Comparison of ENCODE assay signal across 22 mouse cellular contexts in genomic region chr1:130728708-130729107, GRCm38 (mm10). TPM values are rescaled to one million over a fixed set of nuclear protein-coding genes. Genes with fewer than 3 reads are reported as not detected.
A peak's percentile ranks its signal among the peaks of the same experiment; 100 is the strongest.
DNase-seq lines count a peak whose midpoint lies in the region; ATAC-seq and TF ChIP-seq lines count a peak whose summit lies in the region.
"Had no signal": no experiment of that assay in that cellular context is flagged by ENCODE, and none has a peak within 500 bp of the region (broad histone marks: within the 10 kb centered on the region; RNA-seq: fewer than 3 reads in every experiment).

No protein-coding gene starts in this region.

- H3K27ac ChIP-seq in heart, adult 2 months = no peak overlapping the region
- peak overlapping the region; percentile 64; the same call in 1 of the 2 replicates for H3K27ac ChIP-seq in liver, embryonic 12.5 days
- H3K27ac ChIP-seq in testis, adult 2 months (ENCODE audit: control insufficient read depth, insufficient read depth, low read depth, low read length) = no peak overlapping the region
- H3K27ac ChIP-seq: embryonic facial prominence, embryonic 12.5 days; heart, embryonic 13.5 days; hindbrain, embryonic 15.5 days had no signal

- H3K79me2 ChIP-seq in heart, adult 2 months (replicated peaks; ENCODE audit: control insufficient read depth, insufficient read depth, low read length) = no peaks in the 10 kb centered on the region

- no peaks in the 10 kb centered on the region for H3K9me3 ChIP-seq in liver, embryonic 12.5 days (replicated peaks)
- H3K9me3 ChIP-seq: embryonic facial prominence, embryonic 12.5 days; heart, embryonic 13.5 days; hindbrain, embryonic 15.5 days had no signal

- H3K4me3 ChIP-seq in heart, adult 2 months = no peak overlapping the region
- no peak overlapping the region for H3K4me3 ChIP-seq in liver, embryonic 12.5 days
- H3K4me3 ChIP-seq in testis, adult 2 months (ENCODE audit: control insufficient read depth, low read depth, low read length) = peak overlapping the region; percentile 46; the same call in 1 of the 2 replicates
- H3K4me3 ChIP-seq: embryonic facial prominence, embryonic 12.5 days; heart, embryonic 13.5 days; hindbrain, embryonic 15.5 days had no signal

- no peaks in the 10 kb centered on the region for H3K27me3 ChIP-seq in heart, adult 2 months (ENCODE audit: control insufficient read depth, insufficient read depth, low read length)
- H3K27me3 ChIP-seq in liver, embryonic 12.5 days (replicated peaks) = no peaks in the 10 kb centered on the region
- no peaks in the 10 kb centered on the region for H3K27me3 ChIP-seq in testis, adult 2 months (ENCODE audit: control insufficient read depth, insufficient read depth, low read length)
- H3K27me3 ChIP-seq: embryonic facial prominence, embryonic 12.5 days; hindbrain, embryonic 15.5 days had no signal

- ATAC-seq in liver, embryonic 12.5 days = no peak

- TF ChIP-seq CTCF in heart, adult 2 months (IDR thresholded peaks at IDR 0.05) = no peak
- no peak for TF ChIP-seq CTCF in testis, adult 2 months (IDR thresholded peaks at IDR 0.05; ENCODE audit: control insufficient read depth, insufficient read depth, insufficient replicate concordance, low read depth, low read length)

- peaks cover under 1% of the 10 kb centered on the region; the same call in 1 of the 2 replicates for H3K36me3 ChIP-seq in heart, adult 2 months (ENCODE audit: control insufficient read depth, insufficient read depth, low read length)
- H3K36me3 ChIP-seq in liver, embryonic 12.5 days = peaks cover 7% of the 10 kb centered on the region
- no peaks in the 10 kb centered on the region for H3K36me3 ChIP-seq in testis, adult 2 months (ENCODE audit: control insufficient read depth, insufficient read depth, low read length)
- H3K36me3 ChIP-seq: embryonic facial prominence, embryonic 12.5 days had no signal

- intact Hi-C loops in heart, adult 2 months (cut with DNase I) = no loop called here

- peak; percentile 11 for DNase-seq in heart, adult 11 months
- DNase-seq in heart, adult 2 months = no peak
- DNase-seq in liver = no peak
- no peak for DNase-seq in testis, postnatal 10 days (ENCODE audit: low spot score)
- no peak for DNase-seq in cerebellum, adult 11-12 months
- DNase-seq: adrenal gland, adult 8-10 months; adrenal gland, postnatal 36 days; cerebellum, adult 11 months; cerebellum, adult 9-10 months; cerebellum, postnatal 25 days; gastrocnemius, postnatal 14 days; heart, postnatal 36 days had no signal

- no peaks in the 10 kb centered on the region for H3K4me1 ChIP-seq in heart, adult 2 months (ENCODE audit: control insufficient read depth, insufficient read depth, low read length)
- peaks cover 51% of the 10 kb centered on the region for H3K4me1 ChIP-seq in liver, embryonic 12.5 days
- H3K4me1 ChIP-seq in testis, adult 2 months (ENCODE audit: control insufficient read depth, insufficient read depth, low read length) = no peaks in the 10 kb centered on the region
- H3K4me1 ChIP-seq: hindbrain, embryonic 15.5 days had no signal

- no peak for TF ChIP-seq EP300 in heart, adult 2 months (IDR thresholded peaks at IDR 0.05; ENCODE audit: insufficient read depth, low read depth, low read length)

- no peak overlapping the region for H3K4me2 ChIP-seq in liver, embryonic 12.5 days
- H3K4me2 ChIP-seq: embryonic facial prominence, embryonic 12.5 days; heart, embryonic 13.5 days; hindbrain, embryonic 15.5 days had no signal

- WGBS in heart, adult 2 months = 62% methylated on average over 3 of the region's 3 CpGs
- 87% methylated on average over 3 of the region's 3 CpGs for WGBS in liver, embryonic 12.5 days (ENCODE audit: insufficient replicate concordance)

- no peak for TF ChIP-seq POLR2A in heart, adult 2 months (IDR thresholded peaks at IDR 0.05; ENCODE audit: insufficient read depth, low read depth, low read length)
- no peak for TF ChIP-seq POLR2A in testis, adult 2 months (IDR thresholded peaks at IDR 0.05; ENCODE audit: control insufficient read depth, low read depth, low read length)

- no peak overlapping the region for H3K9ac ChIP-seq in heart, adult 2 months (ENCODE audit: low read depth, low read length)
- H3K9ac ChIP-seq in liver, embryonic 12.5 days = no peak overlapping the region
- H3K9ac ChIP-seq: embryonic facial prominence, embryonic 12.5 days; heart, embryonic 13.5 days; hindbrain, embryonic 15.5 days had no signal

RNA-seq across cellular contexts. Expression of gene Pfkfb2, which starts 0.3 kb away (rescaled TPM):
- 10 to 100 TPM; 82.5 to 96.6 TPM for total RNA-seq in heart, adult 2 months (2021)
- polyA plus RNA-seq in heart, adult 2 months (2012; rRNA removed) = 31.9 and 58.5 TPM in 2 replicates
- polyA plus RNA-seq in liver, embryonic 12.5 days (2016; fragmentation: Nextera tagmentation; extraction: Ambion mirVana) = 7.1 and 9.0 TPM in 2 replicates
- 30.9 and 33.0 TPM in 2 replicates for polyA plus RNA-seq in testis, adult 2 months (2012; rRNA removed)

RNA-seq across cellular contexts. Expression of gene AA986860, which starts 3.1 kb away (rescaled TPM):
- total RNA-seq in heart, adult 2 months (2021) = under 1 TPM; 0.43 to 0.47 TPM
- 0.41 and 0.82 TPM in 2 replicates for polyA plus RNA-seq in heart, adult 2 months (2012; rRNA removed)
- polyA plus RNA-seq in liver, embryonic 12.5 days (2016; fragmentation: Nextera tagmentation; extraction: Ambion mirVana) = 8.0 and 8.5 TPM in 2 replicates
- 1.8 TPM in 2 replicates for polyA plus RNA-seq in testis, adult 2 months (2012; rRNA removed)

RNA-seq across cellular contexts. Expression of gene Yod1, which starts 11.6 kb away (rescaled TPM):
- total RNA-seq in heart, adult 2 months (2021) = 1 to 10 TPM; 3.7 to 4.9 TPM
- 1.2 and 2.2 TPM in 2 replicates for polyA plus RNA-seq in heart, adult 2 months (2012; rRNA removed)
- polyA plus RNA-seq in liver, embryonic 12.5 days (2016; fragmentation: Nextera tagmentation; extraction: Ambion mirVana) = 49.3 and 49.7 TPM in 2 replicates
- 10.4 and 11.2 TPM in 2 replicates for polyA plus RNA-seq in testis, adult 2 months (2012; rRNA removed)

RNA-seq across cellular contexts. Expression of gene Gm29427, which starts 13.1 kb away (rescaled TPM):
- under 1 TPM; 0.14 to 0.16 TPM for total RNA-seq in heart, adult 2 months (2021)
- polyA plus RNA-seq in heart, adult 2 months (2012; rRNA removed) = 0.14 and 0.32 TPM in 2 replicates
- polyA plus RNA-seq in liver, embryonic 12.5 days (2016; fragmentation: Nextera tagmentation; extraction: Ambion mirVana) = not detected in 2 replicates
- polyA plus RNA-seq in testis, adult 2 months (2012; rRNA removed) = 0.96 and 1.5 TPM in 2 replicates
- total RNA-seq: adrenal gland, postnatal 36 days; gastrocnemius, adult 18-20 months had no signal
- polyA plus RNA-seq: brain, embryonic 14.5 days; embryonic facial prominence, embryonic 12.5 days; forebrain, embryonic 11.5 days; heart, embryonic 13.5 days; heart, postnatal 0 days; hindbrain, embryonic 11.5 days; hindbrain, embryonic 15.5 days had no signal
